Mouse (Mus musculus): ENCODE data around the gene Amigo3.

- TF ChIP-seq CTCF (IDR thresholded peaks at IDR 0.05; ENCODE audit: extremely low read depth, insufficient read length, insufficient replicate concordance, low read depth, low read length) (no peak), POLR2A (IDR thresholded peaks at IDR 0.05; ENCODE audit: low read depth, low read length) (no peak)
These were observed 27.2 kb downstream of the Amigo3 start, which contains the start of gene Mst1 for GRCm38 (mm10) chr9:108080168-108080567.

All from small intestine, adult 2 months (tissue).